Mouse (Mus musculus) liver, adult 2 months (tissue): ENCODE results near the gene Farp2.

Experiments used
- CTCF ChIP-seq: fragments of 200-500 bp; IDR thresholded peaks from 2 replicates; pipeline ENCODE4 v1.5.1; 2011; ENCODE audit warnings: low read depth, low read length, control low read depth
- POLR2A ChIP-seq: fragments of 200-500 bp; IDR thresholded peaks from 2 replicates; pipeline ENCODE4 v1.6.1; 2011; ENCODE audit warnings: low read length, control low read depth; ENCODE audit not compliant: insufficient read depth; ENCODE audit errors: extremely low read depth

DNA sequence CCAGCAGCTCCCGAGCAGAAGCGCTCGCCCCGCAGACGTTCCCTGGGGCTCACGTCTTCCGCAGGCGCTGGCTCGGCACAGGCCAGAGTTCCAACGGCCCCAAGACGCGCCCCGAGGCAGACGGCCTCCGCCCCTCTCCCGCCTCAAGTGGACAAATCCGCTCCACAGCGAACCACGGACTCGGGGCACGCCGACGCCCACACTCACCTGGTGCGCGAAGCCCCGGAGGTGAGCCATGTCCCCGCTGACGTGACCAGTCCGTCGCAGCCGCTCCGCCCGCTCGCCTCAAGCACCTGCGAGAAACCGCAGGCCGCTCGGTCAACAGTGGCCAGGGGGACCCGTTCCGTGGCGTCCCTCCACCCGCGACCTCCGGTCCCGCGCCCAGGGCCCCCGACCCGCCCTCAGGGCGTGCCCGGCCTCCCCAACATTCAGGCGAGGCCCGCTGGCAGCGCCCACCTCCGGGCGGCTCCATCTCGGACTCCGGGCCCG is 123.3 kb downstream of the Farp2 start:
- TF ChIP-seq CTCF: no peak
- no peak for TF ChIP-seq POLR2A
